29 mouse cellular contexts compared by ENCODE assay signal in the genomic region with DNA sequence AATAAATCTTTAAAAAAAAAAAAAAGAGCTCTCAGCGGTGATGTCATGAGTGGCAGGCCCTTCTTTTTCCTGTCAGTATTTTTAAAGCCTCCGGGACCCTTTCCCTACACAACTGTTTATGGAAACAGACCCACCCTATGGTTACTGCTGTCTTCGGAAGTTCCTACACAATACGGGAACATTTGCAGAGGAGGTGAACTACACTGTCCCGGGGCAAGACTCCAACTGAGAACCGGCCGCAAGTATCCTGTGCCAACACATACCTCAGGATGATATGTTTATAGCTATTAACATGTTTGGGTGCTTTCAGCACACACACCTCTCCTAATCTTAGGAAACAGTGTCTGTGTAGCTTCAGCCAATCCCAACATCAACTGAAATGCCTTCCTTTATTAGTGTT. TPM values are rescaled to one million over a fixed set of nuclear protein-coding genes. Genes with fewer than 3 reads are reported as not detected.
"Had no signal": no experiment of that assay in that cellular context is flagged by ENCODE, and none has a peak within 500 bp of the region (broad histone marks: within the 10 kb centered on the region; RNA-seq: fewer than 3 reads in every experiment).

No protein-coding gene starts in this region.

- H3K27me3 ChIP-seq: limb, embryonic 12.5 days; limb, embryonic 15.5 days; lung, embryonic 15.5 days; midbrain, embryonic 13.5 days had no signal

- DNase-seq: kidney, adult 8-10 months; kidney, postnatal 14 days; kidney, postnatal 4 days; left cerebral cortex, postnatal 4 days; liver, postnatal 0 days; right cerebral cortex, adult 18-20 months; right cerebral cortex, postnatal 14 days; right cerebral cortex, postnatal 4 days; thymus, adult 2 months; thymus, postnatal 14 days; thymus, postnatal 4 days had no signal

- H3K9me3 ChIP-seq: limb, embryonic 12.5 days; limb, embryonic 15.5 days; lung, embryonic 15.5 days; megakaryocyte, embryonic 14.5 days; midbrain, embryonic 10.5 days; midbrain, embryonic 13.5 days had no signal

- H3K4me1 ChIP-seq: limb, embryonic 12.5 days had no signal

- ATAC-seq: liver, postnatal 0 days; midbrain, embryonic 13.5 days; midbrain, embryonic 16.5 days had no signal

- H3K9ac ChIP-seq: limb, embryonic 12.5 days; limb, embryonic 15.5 days; liver, embryonic 14.5 days; liver, postnatal 0 days; lung, embryonic 15.5 days; midbrain, embryonic 13.5 days had no signal

- H3K4me3 ChIP-seq: limb, embryonic 12.5 days; limb, embryonic 15.5 days; lung, embryonic 15.5 days; megakaryocyte, embryonic 14.5 days; midbrain, embryonic 10.5 days; midbrain, embryonic 13.5 days; myocyte had no signal

- H3K27ac ChIP-seq: limb, embryonic 12.5 days; limb, embryonic 15.5 days; liver, embryonic 14.5 days; lung, embryonic 15.5 days; midbrain, embryonic 10.5 days; midbrain, embryonic 13.5 days; stomach, postnatal 0 days had no signal

- H3K4me2 ChIP-seq: limb, embryonic 12.5 days; limb, embryonic 15.5 days; liver, embryonic 11.5 days; lung, embryonic 15.5 days; midbrain, embryonic 13.5 days had no signal

RNA-seq across cellular contexts. Expression of a gene that starts 31.6 kb away (rescaled TPM):
- total RNA-seq: layer of hippocampus, adult 18-20 months; layer of hippocampus, postnatal 14 days; left cerebral cortex, adult 8-10 months; left cerebral cortex, postnatal 14 days; left cerebral cortex, postnatal 4 days; monocyte, adult 5-6 weeks had no signal
- polyA plus RNA-seq: kidney, embryonic 16.5 days; limb, embryonic 12.5 days; limb, embryonic 15.5 days; liver, embryonic 11.5 days; liver, embryonic 14.5 days; midbrain, embryonic 10.5 days; midbrain, embryonic 16.5 days; neural tube, embryonic 11.5 days; stomach, postnatal 0 days; thymus, adult 2 months had no signal
